Mouse (Mus musculus): ENCODE measurements at regions not wholly inside any gene's neighbourhood (a gene's known extent, or its start where the extent isn't known, plus 50 kb on each side); places are given as distances from the start of the nearest gene placed in this dataset.
A peak's percentile ranks its signal among the peaks of the same experiment; 100 is the strongest.

DNA sequence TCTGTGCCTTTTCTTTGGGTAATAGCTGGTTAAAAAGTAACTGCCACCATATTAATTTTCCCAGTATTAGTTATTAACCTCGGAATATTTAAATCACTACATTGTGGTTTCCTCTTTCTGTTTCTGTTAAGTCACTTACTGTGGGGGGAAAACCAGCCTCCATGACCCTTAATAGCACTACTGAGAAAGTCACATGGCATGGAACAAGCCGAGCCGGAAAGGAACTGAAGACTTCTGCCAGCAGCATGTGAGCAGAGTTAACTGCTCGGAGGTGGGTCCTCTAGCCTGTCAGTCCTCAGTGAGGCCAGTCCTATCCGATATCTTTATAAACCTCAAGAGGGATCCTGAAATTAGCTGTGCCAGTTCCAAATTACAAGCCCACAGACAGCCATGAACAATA lies 75.8 kb upstream of the C1qtnf3 start:
- H3K4me3 ChIP-seq (replicated peaks): no peak overlapping the region
- WGBS (ENCODE audit: insufficient replicate concordance): 40% methylated on average over 5 of the region's 5 CpGs
- no peak overlapping the region for H3K27ac ChIP-seq (replicated peaks)
- no peaks in the 10 kb centered on the region for H3K27me3 ChIP-seq
- no peaks in the 10 kb centered on the region for H3K9me3 ChIP-seq (replicated peaks)
- no peak for ATAC-seq (ENCODE audit: insufficient read depth)
- H3K9ac ChIP-seq: no peak overlapping the region
- H3K36me3 ChIP-seq (replicated peaks): no peaks in the 10 kb centered on the region
- no peak overlapping the region for H3K4me2 ChIP-seq
- no peaks in the 10 kb centered on the region for H3K4me1 ChIP-seq (replicated peaks)

GRCm38 (mm10) chr15:10881726-10882125 lies 70.4 kb upstream of the C1qtnf3 start:
- H3K36me3 ChIP-seq (replicated peaks): no peaks in the 10 kb centered on the region
- no peak overlapping the region for H3K9ac ChIP-seq
- 46% methylated on average over 1 of the region's 1 CpGs for WGBS (ENCODE audit: insufficient replicate concordance)
- H3K9me3 ChIP-seq (replicated peaks): no peaks in the 10 kb centered on the region
- no peak for ATAC-seq (ENCODE audit: insufficient read depth)
- H3K4me2 ChIP-seq: no peak overlapping the region
- H3K4me1 ChIP-seq (replicated peaks): no peaks in the 10 kb centered on the region
- no peaks in the 10 kb centered on the region for H3K27me3 ChIP-seq
- H3K27ac ChIP-seq (replicated peaks): no peak overlapping the region
- no peak overlapping the region for H3K4me3 ChIP-seq (replicated peaks)

- H3K27ac ChIP-seq (replicated peaks): no peak overlapping the region
- no peaks in the 10 kb centered on the region for H3K9me3 ChIP-seq (replicated peaks)
- no peak overlapping the region for H3K9ac ChIP-seq
- no peaks in the 10 kb centered on the region for H3K27me3 ChIP-seq
- H3K4me1 ChIP-seq (replicated peaks): 0 out of 2 replicates have a peak, but pooled peaks cover 4% of the 10 kb centered on the region
- H3K36me3 ChIP-seq (replicated peaks): no peaks in the 10 kb centered on the region
- no peak overlapping the region for H3K4me2 ChIP-seq
- WGBS (ENCODE audit: insufficient replicate concordance): 78% methylated on average over 6 of the region's 6 CpGs
- no peak overlapping the region for H3K4me3 ChIP-seq (replicated peaks)
- ATAC-seq (ENCODE audit: insufficient read depth): no peak
Observed at GRCm38 (mm10) chr15:10887990-10888389, 64.1 kb upstream of the C1qtnf3 start.

GRCm38 (mm10) chr15:10890220-10890921 lies 61.8 kb upstream of the C1qtnf3 start:
- Histone ChIP-seq H3K4me1 (replicated peaks) (0 out of 2 replicates have a peak, but pooled peaks cover 4% of the 10 kb centered on the region), H3K27ac (replicated peaks) (peak overlapping the region; percentile 35; the same call in 1 of the 2 replicates), H3K4me2 (no peak overlapping the region), H3K36me3 (replicated peaks) (no peaks in the 10 kb centered on the region), H3K9me3 (replicated peaks) (no peaks in the 10 kb centered on the region), H3K9ac (no peak overlapping the region), H3K27me3 (no peaks in the 10 kb centered on the region), H3K4me3 (replicated peaks) (no peak overlapping the region)
- ATAC-seq (ENCODE audit: insufficient read depth): peak; percentile 70
- WGBS (ENCODE audit: insufficient replicate concordance): 30% methylated on average over 8 of the region's 8 CpGs

DNA sequence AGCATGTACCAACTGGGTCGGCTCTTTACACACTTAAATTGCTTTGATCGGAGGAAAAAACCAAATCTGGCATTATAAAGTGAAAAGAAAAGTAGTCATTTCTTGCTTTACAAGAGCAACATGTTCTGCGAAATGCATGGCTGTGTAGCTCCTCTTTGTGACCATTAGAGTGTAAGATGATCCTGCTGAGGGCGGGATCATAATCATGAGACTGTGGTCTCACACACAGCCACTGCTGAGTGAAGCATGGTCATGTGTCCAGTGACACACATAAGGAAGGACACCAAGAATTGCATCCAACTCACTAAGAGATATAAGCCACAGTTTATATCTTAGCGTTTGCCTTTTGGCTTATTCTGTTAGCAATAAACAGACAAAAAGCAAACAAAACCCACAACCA lies 53.8 kb upstream of the C1qtnf3 start:
- H3K27ac ChIP-seq (replicated peaks): no peak overlapping the region
- no peak overlapping the region for H3K4me2 ChIP-seq
- H3K9ac ChIP-seq: no peak overlapping the region
- H3K4me1 ChIP-seq (replicated peaks): no peaks in the 10 kb centered on the region
- no peaks in the 10 kb centered on the region for H3K36me3 ChIP-seq (replicated peaks)
- no peaks in the 10 kb centered on the region for H3K27me3 ChIP-seq
- no peak for ATAC-seq (ENCODE audit: insufficient read depth)
- WGBS (ENCODE audit: insufficient replicate concordance): 64% methylated on average over 5 of the region's 5 CpGs
- no peak overlapping the region for H3K4me3 ChIP-seq (replicated peaks)
- no peaks in the 10 kb centered on the region for H3K9me3 ChIP-seq (replicated peaks)

GRCm38 (mm10) chr15:10898715-10899486 lies 53.2 kb upstream of the C1qtnf3 start:
- Histone ChIP-seq H3K36me3 (replicated peaks) (no peaks in the 10 kb centered on the region), H3K4me2 (no peak overlapping the region), H3K27me3 (no peaks in the 10 kb centered on the region), H3K27ac (replicated peaks) (no peak overlapping the region), H3K4me3 (replicated peaks) (no peak overlapping the region), H3K9ac (no peak overlapping the region), H3K4me1 (replicated peaks) (no peaks in the 10 kb centered on the region), H3K9me3 (replicated peaks) (no peaks in the 10 kb centered on the region)
- WGBS (ENCODE audit: insufficient replicate concordance): 43% methylated on average over 4 of the region's 4 CpGs
- no peak for ATAC-seq (ENCODE audit: insufficient read depth)

- Histone ChIP-seq H3K9me3 (replicated peaks) (no peaks in the 10 kb centered on the region; the same call in 1 of the 2 replicates), H3K36me3 (replicated peaks) (no peaks in the 10 kb centered on the region), H3K4me2 (no peak overlapping the region), H3K4me3 (replicated peaks) (no peak overlapping the region), H3K4me1 (replicated peaks) (no peaks in the 10 kb centered on the region), H3K27ac (replicated peaks) (no peak overlapping the region), H3K27me3 (no peaks in the 10 kb centered on the region), H3K9ac (no peak overlapping the region)
- WGBS (ENCODE audit: insufficient replicate concordance): 66% methylated on average over 7 of the region's 7 CpGs
- no peak for ATAC-seq (ENCODE audit: insufficient read depth)
Observed at GRCm38 (mm10) chr15:10899904-10900303, 52.2 kb upstream of the C1qtnf3 start.

GRCm38 (mm10) chr15:10901075-10901474 lies 51.1 kb upstream of the C1qtnf3 start:
- no peak for ATAC-seq (ENCODE audit: insufficient read depth)
- no peak overlapping the region for H3K4me3 ChIP-seq (replicated peaks)
- no peak overlapping the region for H3K27ac ChIP-seq (replicated peaks)
- H3K4me2 ChIP-seq: no peak overlapping the region
- 27% methylated on average over 3 of the region's 3 CpGs for WGBS (ENCODE audit: insufficient replicate concordance)
- H3K9me3 ChIP-seq (replicated peaks): no peaks in the 10 kb centered on the region; the same call in 1 of the 2 replicates
- no peaks in the 10 kb centered on the region for H3K4me1 ChIP-seq (replicated peaks)
- no peaks in the 10 kb centered on the region for H3K27me3 ChIP-seq
- H3K36me3 ChIP-seq (replicated peaks): no peaks in the 10 kb centered on the region
- H3K9ac ChIP-seq: no peak overlapping the region

DNA sequence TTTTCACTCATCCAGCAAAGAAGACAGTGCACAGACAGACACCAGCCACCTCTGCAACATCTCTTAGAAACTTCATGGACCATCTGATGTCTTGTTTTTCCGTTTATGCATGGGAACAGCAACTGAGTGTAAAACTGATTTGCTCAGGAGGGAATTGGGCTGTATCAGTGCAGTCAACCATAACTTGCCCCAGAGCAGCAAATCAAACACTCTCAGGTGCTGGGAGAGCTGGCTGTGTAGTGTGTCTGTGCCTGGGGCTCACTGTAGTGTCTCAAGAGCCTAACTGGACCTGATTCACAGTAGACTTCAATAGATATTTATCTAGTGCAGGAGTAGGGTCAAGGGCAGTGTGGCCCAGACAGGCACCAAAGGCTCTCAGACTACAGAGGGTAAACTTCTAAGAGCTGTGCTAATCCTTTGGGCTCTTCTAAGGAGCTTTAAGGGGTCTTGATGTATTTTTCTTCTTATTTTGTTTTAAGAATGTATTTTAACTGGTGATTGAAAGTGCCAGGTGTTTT lies 50.3 kb upstream of the C1qtnf3 start:
- H3K36me3 ChIP-seq (replicated peaks): no peaks in the 10 kb centered on the region
- peak; percentile 44; the same call in 1 of the 2 replicates for ATAC-seq (ENCODE audit: insufficient read depth)
- no peaks in the 10 kb centered on the region for H3K27me3 ChIP-seq
- no peak overlapping the region for H3K4me3 ChIP-seq (replicated peaks)
- no peak overlapping the region for H3K9ac ChIP-seq
- no peaks in the 10 kb centered on the region for H3K4me1 ChIP-seq (replicated peaks)
- no peaks in the 10 kb centered on the region; the same call in 1 of the 2 replicates for H3K9me3 ChIP-seq (replicated peaks)
- H3K4me2 ChIP-seq: no peak overlapping the region
- H3K27ac ChIP-seq (replicated peaks): no peak overlapping the region; the same call in 1 of the 2 replicates
- 28% methylated on average over 1 of the region's 1 CpGs for WGBS (ENCODE audit: insufficient replicate concordance)

All from liver, embryonic 15.5 days (tissue).